Mouse (Mus musculus): ENCODE measurements around the gene Ugt1a8.

DNA sequence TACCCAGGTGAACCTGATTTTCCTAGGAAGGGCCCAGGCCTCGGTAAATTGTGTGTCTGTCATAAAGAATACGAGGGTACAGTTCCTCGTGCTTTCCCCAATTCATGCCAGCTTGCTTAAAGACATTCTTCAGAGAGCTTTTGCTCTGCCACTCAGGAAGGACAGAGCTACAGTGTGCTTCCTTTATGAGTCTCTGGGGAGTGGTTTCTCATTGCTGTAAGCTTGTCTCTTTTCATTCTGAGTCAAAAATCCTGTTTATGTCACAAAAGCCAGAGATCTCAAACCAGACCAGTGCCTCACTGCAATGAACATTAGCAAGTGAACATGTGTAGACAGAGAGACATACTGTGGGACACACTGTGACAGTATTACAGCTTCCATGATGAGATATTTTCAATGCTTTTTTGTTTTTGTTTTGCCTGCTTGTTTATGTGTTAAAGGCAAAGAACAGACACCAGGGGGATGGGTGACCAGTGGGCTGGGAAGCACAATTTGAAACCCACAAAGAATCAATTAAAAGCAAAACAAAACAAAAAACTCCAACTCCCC lies 46.4 kb downstream of the Ugt1a8 start:
- TF ChIP-seq CTCF (IDR thresholded peaks at IDR 0.05; ENCODE audit: insufficient read depth, low read length) (no peak), POLR2A (IDR thresholded peaks at IDR 0.05; ENCODE audit: borderline replicate concordance, extremely low read depth, low read depth, low read length) (no peak)
